Mouse (Mus musculus) embryonic facial prominence, embryonic 12.5 days (tissue): ENCODE measurements around the gene Galnt3. TPM values are rescaled to one million over a fixed set of nuclear protein-coding genes. Genes with fewer than 3 reads are reported as not detected.

Experiments used
- ATAC-seq: fragments of 200-750 bp; cut with Nextera tagmentation; 2 replicates; pipeline ENCODE4 v1.8.0; 2017; ENCODE audit not compliant: insufficient number of reproducible peaks, insufficient read depth, low FRiP score, low TSS enrichment
- H3K27ac ChIP-seq: fragments of 300-500 bp; sonication (generic); 2 replicates; pipeline ENCODE4 v1.5.1; 2016; ENCODE audit warnings: mild to moderate bottlenecking
- H3K27me3 ChIP-seq: fragments of 300-500 bp; sonication (generic); 2 replicates; pipeline ENCODE4 v1.6.1; 2016; ENCODE audit warnings: mild to moderate bottlenecking, moderate library complexity
- H3K36me3 ChIP-seq: fragments of 300-500 bp; sonication (generic); 2 replicates; pipeline ENCODE4 v1.6.1; 2016; ENCODE audit warnings: mild to moderate bottlenecking
- H3K4me1 ChIP-seq: fragments of 300-500 bp; sonication (generic); 2 replicates; pipeline ENCODE4 v1.6.1; 2016
- H3K4me2 ChIP-seq: fragments of 300-500 bp; sonication (generic); replicated peaks from 2 replicates; pipeline ENCODE4 v1.6.1; 2016; ENCODE audit warnings: mild to moderate bottlenecking, moderate library complexity
- H3K4me3 ChIP-seq: fragments of 300-500 bp; sonication (generic); 2 replicates; pipeline ENCODE4 v1.5.1; 2016; ENCODE audit warnings: mild to moderate bottlenecking
- H3K9ac ChIP-seq: fragments of 300-500 bp; sonication (generic); 2 replicates; pipeline ENCODE4 v1.6.1; 2016; ENCODE audit warnings: mild to moderate bottlenecking, moderate library complexity
- H3K9me3 ChIP-seq: fragments of 300-500 bp; sonication (generic); 2 replicates; pipeline ENCODE4 v1.6.1; 2016; ENCODE audit warnings: mild to moderate bottlenecking, moderate library complexity
- WGBS: fragments of 180-500 bp; shearing (Covaris S2); methylation state at CpG from one replicate; pipeline ENCODE4 v1.1.7; 2016; 5-methylcytosine and 5-hydroxymethylcytosine counted together
- polyA plus RNA-seq: library from polyadenylated mRNA; unstranded; fragments of >200 nt; fragmentation: Nextera tagmentation; extraction: Ambion mirVana; gene quantifications from 2 replicates; pipeline ENCODE4 v1.2.1, GENCODE M21; 2016

Gene Galnt3
- polyA plus RNA-seq, 1 experiment from 2014 or later = 3.4 TPM

- WGBS = 92% methylated on average over 4 of the region's 4 CpGs
- Histone ChIP-seq H3K9me3 (no peaks in the 10 kb centered on the region), H3K4me3 (no peak overlapping the region), H3K4me2 (no peak overlapping the region), H3K27me3 (0 out of 2 replicates have a peak, but pooled peaks cover 3% of the 10 kb centered on the region), H3K4me1 (no peaks in the 10 kb centered on the region), H3K36me3 (no peaks in the 10 kb centered on the region), H3K27ac (no peak overlapping the region), H3K9ac (no peak overlapping the region)
- ATAC-seq = no peak
These were observed 18.5 kb upstream of the Galnt3 start for GRCm38 (mm10) chr2:66143284-66143683.

DNA sequence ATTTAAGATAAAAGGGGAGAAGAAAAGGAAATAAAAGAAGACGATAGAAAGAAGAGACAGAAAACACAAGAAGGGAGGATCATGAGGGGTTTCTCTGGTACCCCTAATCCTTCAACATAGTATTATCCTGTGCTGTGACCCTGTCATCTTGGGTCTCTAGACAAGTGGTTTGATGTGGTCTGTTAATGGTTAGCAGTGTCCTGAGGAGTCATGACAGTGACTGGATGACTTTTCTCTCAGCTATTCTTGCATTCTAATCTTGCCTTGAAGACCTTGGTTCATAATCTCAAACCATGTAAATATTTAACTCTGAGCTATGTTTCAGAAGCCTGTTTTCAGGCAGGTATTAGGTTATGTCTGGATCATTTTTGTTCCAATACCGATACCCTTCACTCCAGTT lies 17.9 kb upstream of the Galnt3 start:
- H3K27ac ChIP-seq = no peak overlapping the region
- no peaks in the 10 kb centered on the region for H3K36me3 ChIP-seq
- H3K4me1 ChIP-seq = no peaks in the 10 kb centered on the region
- 75% methylated on average over 2 of the region's 2 CpGs for WGBS
- ATAC-seq = no peak
- no peak overlapping the region for H3K4me2 ChIP-seq
- H3K9ac ChIP-seq = no peak overlapping the region
- no peaks in the 10 kb centered on the region for H3K9me3 ChIP-seq
- H3K4me3 ChIP-seq = no peak overlapping the region
- 0 out of 2 replicates have a peak, but pooled peaks cover 3% of the 10 kb centered on the region for H3K27me3 ChIP-seq

DNA sequence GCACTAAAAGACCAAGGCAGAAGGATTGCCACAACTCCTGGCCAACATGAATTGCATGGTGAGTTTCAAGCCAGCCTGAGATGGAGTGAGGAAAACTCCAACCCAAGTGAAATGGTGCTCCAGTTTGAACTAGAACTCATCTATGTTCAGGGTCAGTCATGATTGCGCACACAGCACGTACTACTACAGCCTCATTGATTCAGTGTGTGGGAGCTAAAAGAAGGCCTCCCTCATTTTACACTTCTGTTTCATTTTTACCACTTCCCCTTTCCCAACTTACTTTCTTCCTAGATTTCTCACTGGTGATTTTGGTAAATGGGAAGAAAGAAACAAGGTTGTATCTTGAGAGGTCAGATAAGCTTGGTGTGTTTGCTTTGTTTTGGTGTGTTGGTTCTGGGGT lies 17.5 kb upstream of the Galnt3 start:
- 93% methylated on average over 2 of the region's 2 CpGs for WGBS
- no peak overlapping the region for H3K9ac ChIP-seq
- H3K36me3 ChIP-seq = no peaks in the 10 kb centered on the region
- no peak for ATAC-seq
- no peak overlapping the region for H3K4me3 ChIP-seq
- no peak overlapping the region for H3K4me2 ChIP-seq
- H3K4me1 ChIP-seq = no peaks in the 10 kb centered on the region
- H3K27ac ChIP-seq = no peak overlapping the region
- H3K9me3 ChIP-seq = no peaks in the 10 kb centered on the region
- 0 out of 2 replicates have a peak, but pooled peaks cover under 1% of the 10 kb centered on the region for H3K27me3 ChIP-seq

DNA sequence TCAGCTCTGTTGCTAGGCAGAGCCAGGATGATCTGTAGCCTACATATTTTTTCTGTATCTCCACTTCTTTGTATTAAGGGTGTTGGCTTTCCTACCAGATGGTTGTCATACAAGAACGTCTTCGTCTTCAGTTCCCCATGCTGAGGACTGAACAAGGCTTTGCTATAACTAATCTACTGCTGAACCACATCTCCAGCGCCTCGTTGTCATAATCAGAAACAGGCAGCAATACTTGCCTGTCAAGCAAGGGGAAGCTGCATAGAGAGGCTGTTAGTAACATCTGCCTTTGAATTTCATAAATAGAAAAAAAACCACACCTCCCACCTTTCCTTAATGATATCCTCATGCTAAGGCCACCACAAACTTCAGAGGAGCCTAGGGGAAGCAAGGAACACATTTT lies 15.5 kb upstream of the Galnt3 start:
- Histone ChIP-seq H3K36me3 (no peaks in the 10 kb centered on the region), H3K4me2 (no peak overlapping the region), H3K9ac (no peak overlapping the region), H3K9me3 (no peaks in the 10 kb centered on the region), H3K4me1 (no peaks in the 10 kb centered on the region), H3K27me3 (no peaks in the 10 kb centered on the region), H3K27ac (peak overlapping the region; percentile 36; the same call in 1 of the 2 replicates), H3K4me3 (no peak overlapping the region)
- no peak; the same call in 1 of the 2 replicates for ATAC-seq
- 29% methylated on average over 4 of the region's 4 CpGs for WGBS

DNA sequence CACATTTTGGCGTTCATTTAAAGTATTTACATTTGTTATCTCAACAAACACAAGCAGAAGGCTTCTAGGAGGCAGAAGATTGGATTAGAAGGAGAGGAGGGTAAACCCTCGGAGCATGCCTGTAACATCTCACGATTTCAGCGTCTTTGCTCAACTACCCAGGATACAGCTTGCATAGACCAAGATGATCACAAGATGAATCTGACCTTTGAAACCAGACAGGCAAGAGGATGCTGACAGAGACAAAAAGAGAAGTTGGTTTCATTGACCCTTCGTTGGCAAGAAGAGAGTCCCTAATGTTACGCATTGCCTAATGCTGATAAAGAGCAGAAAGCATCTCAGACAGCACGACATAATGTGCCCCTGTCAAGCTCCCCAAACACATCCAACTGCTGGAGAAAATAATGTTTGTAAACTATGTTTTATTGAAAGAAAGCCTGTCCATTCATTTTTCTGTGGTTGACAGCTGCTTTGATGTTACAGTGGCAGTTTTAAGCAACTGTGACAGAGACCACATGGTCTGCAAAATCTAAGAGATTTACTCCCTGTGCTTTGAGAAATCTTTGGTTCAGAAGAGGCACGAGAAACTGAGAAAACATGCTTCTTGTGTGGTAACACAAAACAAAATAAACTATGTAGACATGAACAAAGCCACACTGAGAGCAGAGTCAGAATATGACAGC lies 7.2 kb upstream of the Galnt3 start:
- H3K4me2 ChIP-seq = no peak overlapping the region
- no peak for ATAC-seq
- H3K36me3 ChIP-seq = no peaks in the 10 kb centered on the region
- H3K9me3 ChIP-seq = 0 out of 2 replicates have a peak, but pooled peaks cover 3% of the 10 kb centered on the region
- no peaks in the 10 kb centered on the region for H3K4me1 ChIP-seq
- no peak overlapping the region for H3K9ac ChIP-seq
- no peak overlapping the region for H3K27ac ChIP-seq
- H3K27me3 ChIP-seq = peaks cover 2% of the 10 kb centered on the region; the same call in 1 of the 2 replicates
- no peak overlapping the region for H3K4me3 ChIP-seq
- 66% methylated on average over 8 of the region's 8 CpGs for WGBS

DNA sequence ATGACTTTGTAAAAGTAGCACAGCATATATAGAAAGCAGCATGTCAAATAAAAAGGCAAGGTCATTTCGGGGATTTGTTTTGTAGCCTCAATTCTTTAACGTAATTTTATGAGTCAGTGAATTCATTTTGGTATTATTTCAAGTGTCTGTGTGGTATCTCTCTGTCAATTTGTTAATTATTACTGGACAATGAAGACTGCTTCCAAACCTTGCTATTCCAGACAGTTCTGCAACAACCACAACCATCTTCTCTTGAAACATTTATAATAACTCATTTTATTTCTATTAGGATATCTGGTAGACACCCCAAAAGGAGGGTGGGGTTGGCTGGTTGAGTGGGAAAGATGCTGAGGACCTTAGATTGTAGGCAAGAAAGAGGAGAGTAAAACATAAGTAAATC lies 4.1 kb upstream of the Galnt3 start:
- Histone ChIP-seq H3K9me3 (0 out of 2 replicates have a peak, but pooled peaks cover 3% of the 10 kb centered on the region), H3K9ac (no peak overlapping the region), H3K4me3 (no peak overlapping the region), H3K36me3 (no peaks in the 10 kb centered on the region), H3K27ac (no peak overlapping the region), H3K4me1 (peaks cover 6% of the 10 kb centered on the region; the same call in 1 of the 2 replicates), H3K27me3 (peaks cover 26% of the 10 kb centered on the region), H3K4me2 (no peak overlapping the region)
- 97% methylated on average over 2 of the region's 2 CpGs for WGBS
- ATAC-seq = no peak

GRCm38 (mm10) chr2:66127541-66127940 lies 2.7 kb upstream of the Galnt3 start:
- Histone ChIP-seq H3K27me3 (peaks cover 32% of the 10 kb centered on the region), H3K27ac (no peak overlapping the region), H3K9me3 (no peaks in the 10 kb centered on the region), H3K36me3 (no peaks in the 10 kb centered on the region), H3K4me2 (no peak overlapping the region), H3K4me3 (no peak overlapping the region), H3K4me1 (peaks cover 8% of the 10 kb centered on the region; the same call in 1 of the 2 replicates), H3K9ac (no peak overlapping the region)
- 67% methylated on average over 1 of the region's 1 CpGs for WGBS
- ATAC-seq = no peak

- Histone ChIP-seq H3K27ac (no peak overlapping the region), H3K4me1 (peaks cover 8% of the 10 kb centered on the region; the same call in 1 of the 2 replicates), H3K4me2 (no peak overlapping the region), H3K4me3 (no peak overlapping the region), H3K36me3 (no peaks in the 10 kb centered on the region), H3K9me3 (no peaks in the 10 kb centered on the region), H3K9ac (no peak overlapping the region), H3K27me3 (peaks cover 36% of the 10 kb centered on the region)
- WGBS = 89% methylated on average over 4 of the region's 4 CpGs
- no peak for ATAC-seq
These were observed 2.1 kb upstream of the Galnt3 start for GRCm38 (mm10) chr2:66126936-66127335.

DNA sequence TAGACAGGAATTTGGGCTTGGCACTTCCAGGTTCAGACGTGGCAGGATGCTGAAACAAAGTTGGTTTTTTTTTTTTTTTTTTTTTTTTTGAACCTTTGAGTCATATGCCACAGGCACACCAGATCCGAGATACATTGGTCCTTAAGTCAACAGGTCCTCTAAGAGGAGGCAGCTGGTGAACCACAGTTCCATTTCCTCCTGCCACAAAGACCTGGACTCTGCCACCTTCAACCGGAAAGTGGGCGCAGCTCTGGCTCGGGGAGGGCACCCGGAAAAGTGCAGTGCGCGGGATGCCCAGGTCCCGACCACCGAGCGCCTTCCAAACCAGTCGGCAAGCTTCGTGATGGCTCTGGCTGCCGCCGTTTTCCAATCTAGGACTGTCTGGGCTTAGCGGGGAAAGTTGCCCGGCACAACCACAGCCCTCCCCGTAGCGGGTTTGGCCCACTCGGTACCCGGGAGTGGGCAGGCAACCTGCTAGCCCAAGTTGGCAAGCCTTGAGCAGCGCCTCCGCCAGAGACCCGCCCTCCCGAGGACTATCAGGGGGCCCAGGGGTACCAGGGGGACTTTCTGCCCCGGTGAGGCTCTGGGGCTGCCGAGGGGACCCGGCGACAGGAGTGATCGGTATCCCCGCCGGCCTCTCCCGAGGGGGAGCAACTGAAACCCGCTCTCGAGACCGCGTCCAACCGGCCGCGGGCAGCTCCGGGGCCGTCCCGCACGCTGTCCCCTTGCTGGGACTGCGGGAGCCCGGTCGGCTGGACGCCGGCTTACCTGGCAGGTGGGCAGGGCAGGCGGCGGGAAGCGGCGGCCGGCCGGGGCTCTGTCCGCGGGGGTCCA lies 821 bp downstream of the Galnt3 start:
- Histone ChIP-seq H3K4me3 (peak overlapping the region; percentile 68), H3K27me3 (peaks cover 37% of the 10 kb centered on the region), H3K4me1 (peaks cover 8% of the 10 kb centered on the region; the same call in 1 of the 2 replicates), H3K9me3 (no peaks in the 10 kb centered on the region), H3K4me2 (peak overlapping the region; percentile 100), H3K9ac (peak overlapping the region; percentile 52), H3K27ac (no peak overlapping the region), H3K36me3 (no peaks in the 10 kb centered on the region)
- ATAC-seq = peak; percentile 66
- 1% methylated on average over 57 of the region's 57 CpGs for WGBS

GRCm38 (mm10) chr2:66117686-66118085 lies 7.1 kb downstream of the Galnt3 start:
- 45% methylated on average over 3 of the region's 3 CpGs for WGBS
- ATAC-seq = no peak
- Histone ChIP-seq H3K27ac (no peak overlapping the region), H3K36me3 (no peaks in the 10 kb centered on the region), H3K9ac (no peak overlapping the region), H3K9me3 (no peaks in the 10 kb centered on the region), H3K4me1 (no peaks in the 10 kb centered on the region), H3K4me3 (no peak overlapping the region), H3K27me3 (peaks cover 13% of the 10 kb centered on the region), H3K4me2 (no peak overlapping the region)

DNA sequence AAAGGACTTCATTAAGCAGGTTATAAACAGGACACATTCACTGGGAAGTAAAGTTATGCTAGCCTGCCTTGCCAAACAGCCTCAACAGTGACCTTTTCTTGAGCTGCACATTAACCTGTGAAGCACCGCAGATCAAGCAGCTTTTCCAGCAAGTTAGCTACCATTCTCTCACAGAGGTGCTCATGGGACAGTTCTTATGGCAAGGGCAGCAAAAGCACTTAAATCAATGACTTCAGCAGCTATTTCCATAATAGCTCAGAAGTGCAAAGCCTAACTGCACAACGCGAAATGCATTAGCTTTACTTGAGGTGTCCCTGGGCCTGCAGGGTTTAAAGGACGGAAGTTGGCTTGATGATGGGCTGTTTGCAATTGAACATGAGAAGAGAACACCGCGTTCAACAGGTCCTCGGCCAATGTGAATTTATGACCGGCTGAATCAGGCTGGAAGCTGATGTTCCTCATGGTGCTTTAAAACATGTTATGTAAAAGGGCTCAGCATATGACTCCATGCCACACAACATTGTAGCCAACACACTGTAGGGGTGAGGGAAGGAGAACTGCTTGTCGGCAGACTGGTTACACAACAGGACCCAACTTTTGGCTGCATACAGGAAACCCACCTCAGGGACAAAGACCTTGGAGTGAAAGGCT lies 16.8 kb downstream of the Galnt3 start:
- Histone ChIP-seq H3K4me3 (no peak overlapping the region), H3K36me3 (no peaks in the 10 kb centered on the region), H3K27me3 (peaks cover 8% of the 10 kb centered on the region), H3K4me1 (no peaks in the 10 kb centered on the region), H3K9ac (no peak overlapping the region), H3K27ac (no peak overlapping the region), H3K9me3 (no peaks in the 10 kb centered on the region), H3K4me2 (no peak overlapping the region)
- no peak for ATAC-seq
- WGBS = 93% methylated on average over 9 of the region's 9 CpGs
